Mouse (Mus musculus) E14TG2a.4 (cell line): Measurements from ENCODE around the gene Marveld1.

ENCODE experiments used
- CTCF ChIP-seq: conservative IDR thresholded peaks from 2 replicates; pipeline ENCODE4 v1.5.1; 2014; ENCODE audit warnings: low read length
- NANOG ChIP-seq: IDR thresholded peaks from 2 replicates; pipeline ENCODE4 v1.6.1; 2014; ENCODE audit warnings: borderline replicate concordance, low read length, mixed read lengths
- POU5F1 ChIP-seq: IDR thresholded peaks from 2 replicates; pipeline ENCODE4 v1.6.1; 2014; ENCODE audit warnings: low read length, borderline replicate concordance

GRCm38 (mm10) chr19:42177461-42177860, 30.3 kb downstream of the Marveld1 start:
- TF ChIP-seq CTCF, result no peak
- no peak for TF ChIP-seq POU5F1
- no peak for TF ChIP-seq NANOG
